Mouse (Mus musculus) hindbrain, embryonic 15.5 days (tissue): ENCODE results near the gene Sumo1. TPM values are rescaled to one million over a fixed set of nuclear protein-coding genes. Genes with fewer than 3 reads are reported as not detected.

Experiments
- ATAC-seq: fragments of 200-750 bp; cut with Nextera tagmentation; 2 replicates; pipeline ENCODE4 v1.8.0; 2017; ENCODE audit warnings: low read depth, moderate number of reproducible peaks, moderate TSS enrichment; ENCODE audit not compliant: low FRiP score
- H3K27ac ChIP-seq: fragments of 300-500 bp; sonication (generic); replicated peaks from 2 replicates; pipeline ENCODE4 v1.5.1; 2015; ENCODE audit warnings: mild to moderate bottlenecking, inconsistent platforms
- H3K27me3 ChIP-seq: fragments of 300-500 bp; sonication (generic); 2 replicates; pipeline ENCODE4 v1.6.1; 2015; ENCODE audit warnings: control low read depth, inconsistent platforms
- H3K36me3 ChIP-seq: fragments of 300-500 bp; sonication (generic); 2 replicates; pipeline ENCODE4 v1.6.1; 2015; ENCODE audit warnings: control low read depth, inconsistent platforms
- H3K4me1 ChIP-seq: fragments of 300-500 bp; sonication (generic); replicated peaks from 2 replicates; pipeline ENCODE4 v1.6.1; 2015; ENCODE audit warnings: control low read depth, inconsistent platforms
- H3K4me2 ChIP-seq: fragments of 300-500 bp; sonication (generic); 2 replicates; pipeline ENCODE4 v1.6.1; 2015; ENCODE audit warnings: moderate library complexity, mild to moderate bottlenecking, inconsistent platforms
- H3K4me3 ChIP-seq: fragments of 300-500 bp; sonication (generic); 2 replicates; pipeline ENCODE4 v1.5.1; 2015; ENCODE audit warnings: mild to moderate bottlenecking, inconsistent platforms
- H3K9ac ChIP-seq: fragments of 300-500 bp; sonication (generic); 2 replicates; pipeline ENCODE4 v1.6.1; 2015; ENCODE audit warnings: inconsistent platforms
- H3K9me3 ChIP-seq: fragments of 300-500 bp; sonication (generic); 2 replicates; pipeline ENCODE4 v1.6.1; 2016; ENCODE audit warnings: control low read depth, inconsistent platforms
- WGBS: fragments of 180-500 bp; shearing (Covaris S2); methylation state at CpG from one replicate; pipeline ENCODE4 v1.1.7; 2015; 5-methylcytosine and 5-hydroxymethylcytosine counted together
- polyA plus RNA-seq: library from polyadenylated mRNA; unstranded; fragments of >200 nt; fragmentation: Nextera tagmentation; extraction: Ambion mirVana; gene quantifications from 2 replicates; pipeline ENCODE4 v1.2.1, GENCODE M21; 2015

Gene Sumo1
- polyA plus RNA-seq, result 312 TPM in 2 replicates

DNA sequence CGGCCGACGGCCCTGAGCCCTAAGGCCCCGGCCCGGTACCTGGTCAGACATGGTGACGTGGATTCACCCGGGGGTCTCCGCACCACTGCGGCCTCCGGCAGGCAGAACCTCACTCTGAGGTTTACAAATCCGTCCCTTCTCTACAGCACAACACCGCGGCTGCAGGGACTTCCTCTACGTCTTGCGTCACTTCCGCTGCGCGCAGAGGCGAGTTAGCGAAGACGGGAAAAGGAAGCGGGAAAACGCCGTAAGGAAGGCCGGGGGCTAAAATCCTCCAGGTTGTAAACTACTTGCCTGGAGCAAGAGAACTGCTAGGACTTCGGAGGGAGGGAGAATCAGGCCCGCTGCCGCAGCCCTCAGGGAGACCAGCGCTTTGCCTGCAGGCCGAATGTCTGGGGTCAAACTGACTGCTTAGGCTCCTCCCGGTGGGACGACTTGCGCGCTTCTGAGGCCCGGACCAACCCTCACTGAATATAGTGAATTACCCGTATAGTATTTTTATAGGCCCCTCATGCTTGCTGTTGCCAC lies at the start of gene Sumo1:
Gene Sumo1 (minus strand): TSS at position 194 of the 528 bp plus-strand sequence.
- H3K9ac ChIP-seq, result peak within 1 kb of the TSS; percentile 93
- peak within 1 kb of the TSS; percentile 91 for H3K4me3 ChIP-seq
- peak within 1 kb of the TSS; percentile 90 for H3K4me2 ChIP-seq
- peak within 1 kb of the TSS; percentile 92 for H3K27ac ChIP-seq
- H3K36me3 ChIP-seq, result no peaks in the 10 kb centered on the region
- ATAC-seq, result peak; percentile 96
- H3K9me3 ChIP-seq, result no peaks in the 10 kb centered on the region
- WGBS, result under 1% methylated on average over 35 of the region's 36 CpGs
- peaks cover 28% of the 10 kb centered on the region for H3K4me1 ChIP-seq
- H3K27me3 ChIP-seq, result no peaks in the 10 kb centered on the region

DNA sequence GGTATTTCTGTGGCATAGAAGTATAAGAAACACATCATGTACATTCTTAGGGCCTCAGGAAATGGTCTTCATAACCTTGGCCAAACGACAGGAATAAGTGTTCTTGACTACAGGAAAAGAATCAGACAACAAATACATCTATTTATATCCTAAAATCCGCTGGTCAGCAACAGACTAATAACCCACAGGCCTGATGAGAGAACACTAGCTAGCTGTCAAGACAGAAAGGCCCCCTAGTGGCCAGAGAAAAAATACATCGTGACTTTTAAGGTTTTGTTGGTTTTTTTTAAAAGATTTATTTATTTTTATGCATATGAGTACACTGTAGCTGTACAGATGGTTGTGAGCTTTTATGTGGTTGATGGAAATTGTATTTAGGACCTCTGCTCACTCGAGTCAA lies 49.3 kb upstream of the Sumo1 start:
- Histone ChIP-seq H3K36me3 (peaks cover 16% of the 10 kb centered on the region), H3K4me2 (no peak overlapping the region), H3K4me3 (no peak overlapping the region), H3K4me1 (no peaks in the 10 kb centered on the region), H3K27ac (no peak overlapping the region), H3K9me3 (no peaks in the 10 kb centered on the region), H3K9ac (no peak overlapping the region), H3K27me3 (no peaks in the 10 kb centered on the region)
- 61% methylated on average over 4 of the region's 4 CpGs for WGBS
- ATAC-seq, result no peak

DNA sequence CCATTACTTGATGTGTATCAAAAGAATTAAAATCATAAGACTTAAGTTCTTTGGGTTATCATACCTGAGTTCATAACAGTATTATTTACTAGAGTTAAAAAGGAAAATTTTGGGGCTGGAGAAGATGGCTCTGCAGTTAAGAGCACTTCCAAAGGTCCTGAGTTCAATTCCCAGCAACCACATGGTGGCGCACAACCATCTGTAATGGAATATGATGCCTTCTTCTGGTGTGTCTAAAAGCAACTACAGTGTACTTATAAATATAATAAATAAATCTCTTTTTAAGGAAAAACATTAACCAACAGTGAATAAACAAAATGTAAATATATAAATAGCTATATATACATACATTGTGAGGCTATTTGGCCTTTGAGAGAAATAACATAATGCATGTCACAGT lies 31.1 kb upstream of the Sumo1 start:
- no peaks in the 10 kb centered on the region for H3K27me3 ChIP-seq
- no peak overlapping the region for H3K9ac ChIP-seq
- 100% methylated on average over 1 of the region's 1 CpGs for WGBS
- no peak overlapping the region for H3K4me3 ChIP-seq
- no peak for ATAC-seq
- no peaks in the 10 kb centered on the region for H3K9me3 ChIP-seq
- no peaks in the 10 kb centered on the region for H3K4me1 ChIP-seq
- H3K36me3 ChIP-seq, result peaks cover 74% of the 10 kb centered on the region
- H3K4me2 ChIP-seq, result no peak overlapping the region
- no peak overlapping the region for H3K27ac ChIP-seq

DNA sequence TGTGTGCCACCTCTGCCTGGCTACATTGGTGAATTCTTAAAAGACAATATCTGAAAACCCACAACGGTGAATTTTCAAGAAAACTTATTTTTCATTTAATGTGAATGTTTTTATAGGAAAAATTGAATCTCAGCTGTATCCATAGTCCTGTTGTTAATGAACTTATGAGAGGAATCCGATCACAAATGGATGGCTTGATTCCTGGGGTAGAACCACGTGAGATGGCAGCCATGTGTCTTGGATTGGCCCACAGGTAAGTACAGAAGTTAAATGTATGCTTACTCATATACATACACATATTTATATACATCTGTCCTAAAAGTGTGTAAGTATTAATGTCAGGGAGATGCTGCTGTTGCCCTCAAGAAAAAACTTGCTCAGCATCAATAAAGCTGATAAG lies 27.6 kb upstream of the Sumo1 start:
- Histone ChIP-seq H3K4me1 (no peaks in the 10 kb centered on the region), H3K4me3 (no peak overlapping the region), H3K27ac (no peak overlapping the region), H3K36me3 (peaks cover 68% of the 10 kb centered on the region), H3K9me3 (no peaks in the 10 kb centered on the region), H3K27me3 (no peaks in the 10 kb centered on the region), H3K9ac (no peak overlapping the region), H3K4me2 (no peak overlapping the region)
- ATAC-seq, result no peak
- WGBS, result 96% methylated on average over 3 of the region's 3 CpGs

DNA sequence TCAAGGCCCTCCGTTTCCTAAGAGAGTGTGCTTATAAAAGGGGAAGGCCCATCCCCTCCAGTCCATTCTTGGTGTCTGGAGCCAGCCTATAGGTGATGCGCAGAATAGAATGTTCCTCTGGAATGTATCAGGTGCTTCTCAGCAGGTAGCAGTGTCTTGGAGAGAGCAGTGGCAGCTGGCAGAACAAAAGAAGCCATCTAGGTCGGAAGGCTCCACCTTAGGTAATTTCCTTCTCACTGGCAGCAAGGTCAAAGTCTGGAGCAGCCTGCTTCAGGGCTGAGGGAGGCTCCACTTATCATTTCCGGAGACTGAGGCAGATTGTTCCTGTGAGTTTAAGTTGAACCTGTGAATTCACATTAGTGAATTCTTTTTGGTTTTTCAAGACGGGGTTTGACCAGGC lies 27.1 kb upstream of the Sumo1 start:
- Histone ChIP-seq H3K9me3 (no peaks in the 10 kb centered on the region), H3K9ac (no peak overlapping the region), H3K36me3 (peaks cover 72% of the 10 kb centered on the region), H3K4me3 (no peak overlapping the region), H3K27me3 (no peaks in the 10 kb centered on the region), H3K4me2 (no peak overlapping the region), H3K27ac (no peak overlapping the region), H3K4me1 (no peaks in the 10 kb centered on the region)
- ATAC-seq, result no peak
- WGBS, result 89% methylated on average over 5 of the region's 5 CpGs

DNA sequence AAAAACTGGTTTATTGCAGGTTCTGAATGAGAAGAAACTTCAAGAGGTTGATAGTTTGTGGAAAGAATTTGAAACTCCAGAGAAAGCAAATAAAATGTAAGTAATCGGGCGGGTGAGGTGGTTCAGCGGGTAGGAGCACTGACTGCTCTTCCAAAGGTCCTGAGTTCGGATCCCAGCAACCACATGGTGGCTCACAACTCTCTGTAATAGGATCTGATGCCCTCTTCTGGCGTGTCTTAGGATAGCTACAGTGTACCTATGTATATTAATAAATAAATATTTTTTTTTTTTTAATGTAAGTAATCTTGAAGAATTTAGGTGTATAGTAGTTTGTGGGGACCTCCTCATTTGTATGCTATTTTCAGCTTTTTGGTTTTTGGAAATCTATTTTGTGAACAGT lies 19.8 kb upstream of the Sumo1 start:
- 94% methylated on average over 5 of the region's 5 CpGs for WGBS
- ATAC-seq, result no peak
- peaks cover 25% of the 10 kb centered on the region for H3K36me3 ChIP-seq

DNA sequence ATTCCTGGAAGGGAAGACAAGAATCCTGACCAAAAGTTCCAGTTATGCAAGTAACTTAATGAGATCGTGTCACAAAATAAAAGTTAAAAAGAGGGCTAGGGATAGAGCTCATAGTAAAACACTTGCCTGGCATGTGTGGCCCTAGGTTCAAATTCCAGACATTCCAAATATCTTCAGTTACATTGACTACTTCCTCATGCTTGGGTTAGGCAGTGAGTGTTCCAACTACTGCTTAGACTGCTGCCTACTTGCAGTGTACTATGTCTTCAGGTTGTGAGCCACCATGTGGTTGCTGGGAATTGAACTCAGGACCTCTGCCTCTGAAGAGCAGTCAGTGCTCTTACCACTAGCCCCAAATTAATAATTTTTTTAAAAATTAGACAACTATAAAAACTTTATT lies 16.9 kb upstream of the Sumo1 start:
- H3K4me1 ChIP-seq, result peaks cover 23% of the 10 kb centered on the region
- peaks cover 7% of the 10 kb centered on the region for H3K36me3 ChIP-seq
- no peak overlapping the region for H3K4me3 ChIP-seq
- H3K27me3 ChIP-seq, result peaks cover 4% of the 10 kb centered on the region; the same call in 1 of the 2 replicates
- no peak overlapping the region for H3K9ac ChIP-seq
- WGBS, result 90% methylated on average over 1 of the region's 1 CpGs
- H3K9me3 ChIP-seq, result no peaks in the 10 kb centered on the region
- ATAC-seq, result no peak
- no peak overlapping the region for H3K27ac ChIP-seq
- H3K4me2 ChIP-seq, result no peak overlapping the region

More for the DNA sequence above, 19.8 kb upstream of the Sumo1 start:
- H3K9me3 ChIP-seq, result no peaks in the 10 kb centered on the region
- peaks cover 20% of the 10 kb centered on the region for H3K4me1 ChIP-seq
- H3K4me2 ChIP-seq, result no peak overlapping the region
- H3K4me3 ChIP-seq, result no peak overlapping the region
- H3K9ac ChIP-seq, result no peak overlapping the region
- no peaks in the 10 kb centered on the region for H3K27me3 ChIP-seq
- no peak overlapping the region for H3K27ac ChIP-seq

DNA sequence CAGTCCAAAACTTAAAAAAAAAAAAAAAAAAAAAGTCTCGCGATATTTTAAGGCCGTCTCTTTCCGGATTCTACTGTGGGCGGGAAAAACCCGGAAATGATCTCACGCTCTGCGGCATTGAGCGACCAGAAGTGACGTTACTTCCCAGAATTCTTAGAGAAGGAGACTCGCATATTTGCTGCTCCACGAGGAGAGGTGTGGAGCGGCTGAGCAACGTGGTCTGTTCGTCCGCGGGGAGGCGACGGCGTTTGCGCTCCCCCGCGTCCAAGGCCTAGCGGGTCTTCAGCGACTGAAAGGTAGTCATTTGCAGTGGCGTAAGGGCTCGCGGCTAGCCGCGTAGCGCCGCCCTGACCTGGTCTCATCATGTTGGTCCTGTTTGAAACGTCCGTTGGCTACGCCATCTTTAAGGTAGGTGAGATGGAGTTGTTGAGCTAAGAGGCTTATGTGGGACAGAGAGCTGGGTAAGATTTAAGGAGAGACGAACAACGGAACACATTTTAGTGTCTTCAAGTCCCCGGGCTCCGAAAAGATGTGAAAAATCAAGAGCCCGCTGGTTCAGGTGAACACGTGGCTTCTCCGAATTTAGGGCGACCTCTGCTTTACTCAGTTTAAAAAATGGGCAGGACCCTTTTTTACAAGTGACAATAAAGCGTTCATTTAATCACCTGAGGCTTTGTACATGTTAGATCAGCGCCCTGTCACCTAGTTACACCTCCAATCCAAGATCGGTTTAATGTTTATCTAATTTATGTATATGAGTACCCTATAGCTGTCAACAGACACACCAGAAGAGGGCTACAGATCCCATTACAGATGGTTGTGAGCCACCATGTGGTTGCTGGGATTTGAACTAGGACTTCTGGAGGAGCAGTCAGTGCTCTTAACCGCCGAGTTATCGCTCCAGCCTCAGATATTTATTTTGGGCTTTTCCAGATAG lies 14.5 kb upstream of the Sumo1 start, which contains the start of gene Nop58:
Gene Nop58 (plus strand): TSS at position 153 of the 937 bp plus-strand sequence.
- peak within 1 kb of the TSS; percentile 87 for H3K4me2 ChIP-seq
- ATAC-seq, result peak; percentile 97
- peaks cover 7% of the 10 kb centered on the region; the same call in 1 of the 2 replicates for H3K27me3 ChIP-seq
- H3K4me1 ChIP-seq, result peaks cover 23% of the 10 kb centered on the region
- no peaks in the 10 kb centered on the region for H3K36me3 ChIP-seq
- H3K4me3 ChIP-seq, result peak within 1 kb of the TSS; percentile 89
- H3K9me3 ChIP-seq, result no peaks in the 10 kb centered on the region
- H3K27ac ChIP-seq, result peak within 1 kb of the TSS; percentile 87
- H3K9ac ChIP-seq, result peak within 1 kb of the TSS; percentile 76
- WGBS, result under 1% methylated on average over 49 of the region's 49 CpGs

DNA sequence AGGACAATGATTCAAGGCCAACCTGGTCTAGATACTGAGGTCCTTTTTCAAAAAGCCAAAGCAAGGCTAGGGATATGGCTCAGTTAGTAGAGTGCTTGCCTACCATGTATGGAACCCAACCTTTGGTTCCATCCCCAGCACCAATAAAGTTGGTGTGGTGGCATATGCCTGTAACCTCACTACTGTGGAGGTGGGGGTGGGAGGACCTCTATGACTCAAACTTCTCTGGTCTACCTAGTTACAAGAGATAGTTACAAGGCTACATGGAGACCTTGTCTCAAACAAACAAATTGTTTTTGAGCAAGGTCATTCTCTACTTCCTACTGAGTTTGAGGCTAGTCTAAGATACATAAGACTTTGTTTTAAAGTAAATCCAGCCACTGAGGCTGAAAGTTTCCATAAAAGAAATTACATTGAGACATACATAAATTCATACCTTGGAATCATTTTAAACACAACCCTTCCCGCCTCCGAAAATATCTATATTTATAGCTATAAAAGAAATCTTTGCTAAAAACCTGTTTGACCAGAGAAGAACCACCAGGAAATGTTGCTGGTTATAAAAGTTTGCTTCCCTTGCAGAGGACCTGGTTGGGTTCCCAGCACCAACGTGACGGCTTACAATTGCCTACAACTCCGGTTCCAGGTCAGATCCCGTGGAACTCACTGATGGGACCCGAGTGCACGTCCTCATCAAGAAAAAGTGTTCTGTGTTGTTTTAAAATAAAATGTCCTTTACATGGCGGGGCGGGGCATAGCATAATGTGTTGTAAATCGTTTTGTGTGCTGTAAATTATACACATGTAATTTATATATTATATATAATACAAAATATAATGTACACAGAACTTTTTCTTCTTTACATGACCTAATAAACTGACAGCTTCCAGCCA lies 13.5 kb upstream of the Sumo1 start:
- H3K4me3 ChIP-seq, result peak overlapping the region; percentile 89
- H3K27me3 ChIP-seq, result peaks cover 7% of the 10 kb centered on the region; the same call in 1 of the 2 replicates
- no peak overlapping the region for H3K27ac ChIP-seq
- 11% methylated on average over 11 of the region's 11 CpGs for WGBS
- no peaks in the 10 kb centered on the region for H3K36me3 ChIP-seq
- H3K9me3 ChIP-seq, result no peaks in the 10 kb centered on the region
- H3K4me2 ChIP-seq, result peak overlapping the region; percentile 87
- H3K4me1 ChIP-seq, result peaks cover 23% of the 10 kb centered on the region
- ATAC-seq, result no peak
- peak overlapping the region; percentile 37; the same call in 1 of the 2 replicates for H3K9ac ChIP-seq

DNA sequence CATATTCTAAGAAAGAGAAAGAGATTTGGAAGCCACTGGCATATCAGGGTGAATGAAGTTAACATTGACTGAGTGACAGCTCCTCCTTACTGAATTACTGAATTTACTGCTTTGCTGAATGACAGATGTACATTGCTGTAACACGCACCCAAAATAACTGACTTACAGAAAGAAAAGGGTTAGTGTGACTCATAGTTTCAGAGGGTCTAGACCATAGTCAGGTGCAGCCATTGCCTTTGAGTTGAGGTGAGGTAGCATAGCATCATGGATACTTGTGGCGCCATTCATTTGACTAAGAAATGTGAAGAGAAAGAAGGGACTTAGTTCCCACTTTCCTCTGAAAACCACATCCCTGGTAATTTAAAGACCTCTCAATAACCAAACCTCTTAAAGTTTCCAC lies 3.0 kb upstream of the Sumo1 start:
- H3K9ac ChIP-seq, result no peak overlapping the region
- peaks cover 18% of the 10 kb centered on the region for H3K4me1 ChIP-seq
- H3K4me3 ChIP-seq, result no peak overlapping the region
- H3K27me3 ChIP-seq, result no peaks in the 10 kb centered on the region
- 99% methylated on average over 2 of the region's 2 CpGs for WGBS
- no peaks in the 10 kb centered on the region for H3K36me3 ChIP-seq
- H3K9me3 ChIP-seq, result no peaks in the 10 kb centered on the region
- no peak overlapping the region for H3K4me2 ChIP-seq
- ATAC-seq, result no peak
- no peak overlapping the region for H3K27ac ChIP-seq

DNA sequence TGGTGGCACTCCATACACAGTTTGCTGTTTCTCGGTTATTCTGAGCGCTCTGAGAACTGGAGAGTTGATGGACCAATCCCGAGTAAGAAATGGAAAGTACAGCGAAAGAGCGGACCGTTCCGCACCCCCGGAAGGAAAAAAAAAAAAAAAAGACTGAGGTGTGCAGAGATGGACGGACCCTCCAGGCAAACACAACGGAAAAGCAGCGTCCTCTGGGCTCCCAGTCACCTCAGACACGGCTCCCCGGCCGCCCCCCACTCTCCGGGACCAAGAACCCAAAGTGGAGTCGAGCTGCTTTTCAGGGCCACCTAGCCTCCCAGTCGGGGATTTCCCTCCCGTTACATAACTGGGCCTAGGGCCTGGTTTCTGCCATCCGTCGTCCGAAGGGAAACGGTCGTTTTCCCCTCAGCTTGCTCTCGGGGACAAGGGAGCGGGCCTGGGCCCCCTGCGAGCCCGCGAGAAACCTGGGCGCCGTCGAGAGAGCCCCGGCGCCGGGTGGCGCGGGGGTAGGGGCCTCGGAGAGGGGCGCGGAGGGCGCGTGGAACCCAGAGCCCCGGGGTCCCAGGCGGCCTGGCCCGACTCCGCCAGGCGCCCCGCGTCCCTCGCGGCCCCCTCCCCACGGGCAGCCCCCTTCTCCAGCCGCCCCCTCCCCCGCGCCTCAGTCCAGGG lies 538 bp downstream of the Sumo1 start:
- Histone ChIP-seq H3K4me3 (peak overlapping the region; percentile 91), H3K9me3 (no peaks in the 10 kb centered on the region), H3K36me3 (no peaks in the 10 kb centered on the region), H3K4me2 (peak overlapping the region; percentile 90), H3K9ac (peak overlapping the region; percentile 93), H3K4me1 (peaks cover 28% of the 10 kb centered on the region), H3K27ac (peak overlapping the region; percentile 92), H3K27me3 (no peaks in the 10 kb centered on the region)
- 0% methylated on average over 45 of the region's 54 CpGs for WGBS
- no peak; the same call in 1 of the 2 replicates for ATAC-seq
